In the genomic region with DNA sequence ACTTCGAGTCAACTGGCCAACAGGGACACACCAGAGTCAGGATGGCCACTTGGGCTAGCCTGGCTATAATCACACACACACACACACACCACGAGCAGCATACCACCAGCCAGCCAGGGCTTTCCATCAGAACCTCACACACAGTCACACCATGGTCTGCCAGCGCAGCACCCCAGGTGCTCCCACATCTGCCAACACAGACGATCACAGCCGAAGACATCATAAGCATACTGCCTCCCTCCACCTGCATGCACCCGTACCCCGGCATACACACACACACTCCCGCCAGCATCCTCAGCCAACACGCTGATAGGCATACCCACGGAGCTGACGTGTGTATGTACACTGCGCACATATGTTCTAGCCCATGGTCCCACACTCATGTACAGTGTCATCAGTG, we compare ENCODE assay signal across 24 mouse cellular contexts. TPM values are rescaled to one million over a fixed set of nuclear protein-coding genes. Genes with fewer than 3 reads are reported as not detected.
DNase-seq lines count a peak whose midpoint lies in the region; ATAC-seq and TF ChIP-seq lines count a peak whose summit lies in the region.
"Had no signal": no experiment of that assay in that cellular context is flagged by ENCODE, and none has a peak within 500 bp of the region (broad histone marks: within the 10 kb centered on the region; RNA-seq: fewer than 3 reads in every experiment).

No protein-coding gene starts in this region.

- TF ChIP-seq CTCF in intestine, postnatal 0 days (IDR thresholded peaks at IDR 0.05; ENCODE audit: low read depth), result no peak
- TF ChIP-seq CTCF in liver, embryonic 14.5 days (IDR thresholded peaks at IDR 0.05; ENCODE audit: low read depth), result no peak

- DNase-seq in heart, postnatal 36 days, result no peak
- DNase-seq in liver, embryonic 14.5 days (ENCODE audit: low read depth in 3 of 3, low spot score in 3 of 3), result no peak
- DNase-seq in thymus, postnatal 25 days, result peak; percentile 58
- DNase-seq in cerebellum, postnatal 4 days (ENCODE audit: low spot score in 2 of 2), result no peak
- DNase-seq: B cell, adult 2 months; cerebellum, adult 9-10 months; gastrocnemius, postnatal 25 days; kidney, adult 11 months; lung, postnatal 10 days had no signal

- H3K9me3 ChIP-seq in heart, embryonic 12.5 days (replicated peaks), result no peaks in the 10 kb centered on the region
- no peaks in the 10 kb centered on the region for H3K9me3 ChIP-seq in intestine, embryonic 16.5 days (ENCODE audit: control insufficient read depth, low read length)
- no peaks in the 10 kb centered on the region for H3K9me3 ChIP-seq in intestine, postnatal 0 days (ENCODE audit: control insufficient read depth)
- H3K9me3 ChIP-seq in liver, embryonic 14.5 days (ENCODE audit: control insufficient read depth, low read length), result no peaks in the 10 kb centered on the region

- ATAC-seq in heart, embryonic 12.5 days (ENCODE audit: insufficient number of reproducible peaks, low FRiP score), result no peak
- no peak for ATAC-seq in intestine, embryonic 16.5 days
- no peak for ATAC-seq in intestine, postnatal 0 days
- no peak for ATAC-seq in liver, embryonic 14.5 days (ENCODE audit: insufficient read depth)
- ATAC-seq: activated CD4-positive, CD25-positive, alpha-beta regulatory T cell, adult 4 months had no signal

- intact Hi-C loops in heart, postnatal 36 days (cut with DNase I), result no loop called here

- H3K4me2 ChIP-seq in heart, embryonic 12.5 days, result no peak overlapping the region
- 0 out of 2 replicates have a peak overlapping the region, but pooled peaks have one; percentile 16 for H3K4me2 ChIP-seq in intestine, embryonic 16.5 days (ENCODE audit: low read depth, low read length)
- no peak overlapping the region for H3K4me2 ChIP-seq in intestine, postnatal 0 days (replicated peaks; ENCODE audit: low read depth)
- no peak overlapping the region for H3K4me2 ChIP-seq in liver, embryonic 14.5 days (ENCODE audit: low read depth)

- no peak for TF ChIP-seq EP300 in liver, embryonic 14.5 days (IDR thresholded peaks at IDR 0.05; ENCODE audit: low read depth)

- no peaks in the 10 kb centered on the region for H3K36me3 ChIP-seq in heart, embryonic 12.5 days
- no peaks in the 10 kb centered on the region for H3K36me3 ChIP-seq in intestine, embryonic 16.5 days (ENCODE audit: control insufficient read depth, insufficient read depth, low read length)
- no peaks in the 10 kb centered on the region for H3K36me3 ChIP-seq in intestine, postnatal 0 days (ENCODE audit: control insufficient read depth, insufficient read depth)
- no peaks in the 10 kb centered on the region for H3K36me3 ChIP-seq in liver, embryonic 14.5 days (replicated peaks; ENCODE audit: control insufficient read depth, insufficient read depth, low read depth)

- peaks cover 78% of the 10 kb centered on the region for H3K4me1 ChIP-seq in heart, embryonic 12.5 days (replicated peaks)
- peaks cover 53% of the 10 kb centered on the region for H3K4me1 ChIP-seq in intestine, embryonic 16.5 days (ENCODE audit: control insufficient read depth, insufficient read depth, low read length)
- H3K4me1 ChIP-seq in intestine, postnatal 0 days (replicated peaks; ENCODE audit: control insufficient read depth, insufficient read depth, low read length), result peaks cover 10% of the 10 kb centered on the region; the same call in 1 of the 2 replicates
- peaks cover 70 to 74% of the 10 kb centered on the region in 2 experiments for H3K4me1 ChIP-seq in liver, embryonic 14.5 days (replicated peaks; ENCODE audit: control insufficient read depth in 2 of 2, insufficient read depth in 2 of 2, low read length in 1 of 2)

- peak overlapping the region; percentile 69 for H3K27ac ChIP-seq in heart, embryonic 12.5 days (ENCODE audit: poor library complexity, severe bottlenecking)
- H3K27ac ChIP-seq in intestine, embryonic 16.5 days (ENCODE audit: low read length), result no peak overlapping the region
- no peak overlapping the region for H3K27ac ChIP-seq in intestine, postnatal 0 days (ENCODE audit: low read depth, low read length)
- H3K27ac ChIP-seq in liver, embryonic 14.5 days, result 0 out of 2 replicates have a peak overlapping the region, but pooled peaks have one; percentile 1
- H3K27ac ChIP-seq: kidney, postnatal 0 days had no signal

- WGBS in heart, embryonic 12.5 days, result 84% methylated on average over 12 of the region's 12 CpGs
- 83% methylated on average over 12 of the region's 12 CpGs for WGBS in intestine, embryonic 16.5 days
- WGBS in intestine, postnatal 0 days, result 81% methylated on average over 12 of the region's 12 CpGs
- WGBS in liver, embryonic 14.5 days (ENCODE audit: insufficient replicate concordance), result 80% methylated on average over 12 of the region's 12 CpGs

- H3K9ac ChIP-seq in heart, embryonic 12.5 days, result no peak overlapping the region
- 0 out of 2 replicates have a peak overlapping the region, but pooled peaks have one; percentile 0 for H3K9ac ChIP-seq in intestine, embryonic 16.5 days (ENCODE audit: low read depth, low read length)
- no peak overlapping the region for H3K9ac ChIP-seq in intestine, postnatal 0 days (ENCODE audit: low read depth, low read length)
- no peak overlapping the region for H3K9ac ChIP-seq in liver, embryonic 14.5 days (replicated peaks)

- no peak overlapping the region for H3K4me3 ChIP-seq in heart, embryonic 12.5 days
- no peak overlapping the region for H3K4me3 ChIP-seq in intestine, embryonic 16.5 days (ENCODE audit: low read length)
- no peak overlapping the region for H3K4me3 ChIP-seq in intestine, postnatal 0 days (ENCODE audit: low read depth, low read length)
- H3K4me3 ChIP-seq in liver, embryonic 14.5 days (ENCODE audit: insufficient read depth in 1 of 2, low read depth in 2 of 2, low read length in 2 of 2), result no peak overlapping the region

- no peaks in the 10 kb centered on the region for H3K27me3 ChIP-seq in heart, embryonic 12.5 days (replicated peaks)
- H3K27me3 ChIP-seq in intestine, embryonic 16.5 days (replicated peaks; ENCODE audit: control insufficient read depth, insufficient read depth, low read length), result no peaks in the 10 kb centered on the region
- no peaks in the 10 kb centered on the region for H3K27me3 ChIP-seq in intestine, postnatal 0 days (replicated peaks; ENCODE audit: control insufficient read depth, insufficient read depth, low read length)
- no peaks in the 10 kb centered on the region for H3K27me3 ChIP-seq in liver, embryonic 14.5 days (ENCODE audit: control insufficient read depth, insufficient read depth, low read length)

RNA-seq across cellular contexts. Expression of a gene that starts 6.1 kb away (rescaled TPM):
- 14.9 and 15.2 TPM in 2 replicates for polyA plus RNA-seq in heart, embryonic 12.5 days (2016; fragmentation: Nextera tagmentation; extraction: Ambion mirVana)
- total RNA-seq in heart, postnatal 36 days (2021), result 1 to 10 TPM; 3.9 to 4.0 TPM
- polyA plus RNA-seq in intestine, embryonic 16.5 days (2015; fragmentation: Nextera tagmentation; extraction: Ambion mirVana), result 28.6 and 34.2 TPM in 2 replicates
- 21.9 and 25.2 TPM in 2 replicates for polyA plus RNA-seq in intestine, postnatal 0 days (2015; fragmentation: Nextera tagmentation; extraction: Ambion mirVana)
- polyA plus RNA-seq in liver, embryonic 14.5 days (2012; rRNA removed), result 5.7 and 6.0 TPM in 2 replicates
- 3.7 and 4.4 TPM in 2 replicates for polyA plus RNA-seq in liver, embryonic 14.5 days (2014; fragmentation: Nextera tagmentation; extraction: Ambion mirVana)

RNA-seq across cellular contexts. Expression of a gene that starts 31.1 kb away (rescaled TPM):
- not detected in 2 replicates for polyA plus RNA-seq in heart, embryonic 12.5 days (2016; fragmentation: Nextera tagmentation; extraction: Ambion mirVana)
- not detected for total RNA-seq in heart, postnatal 36 days (2021)
- not detected in 2 replicates for polyA plus RNA-seq in intestine, embryonic 16.5 days (2015; fragmentation: Nextera tagmentation; extraction: Ambion mirVana)
- not detected in 2 replicates for polyA plus RNA-seq in intestine, postnatal 0 days (2015; fragmentation: Nextera tagmentation; extraction: Ambion mirVana)
- not detected in 2 replicates for polyA plus RNA-seq in liver, embryonic 14.5 days (2012; rRNA removed)
- polyA plus RNA-seq in liver, embryonic 14.5 days (2014; fragmentation: Nextera tagmentation; extraction: Ambion mirVana), result not detected in 2 replicates
- total RNA-seq: adrenal gland, postnatal 14 days; gastrocnemius, postnatal 25 days; hematopoietic stem cell, adult 5-6 weeks; layer of hippocampus, adult 18-20 months; left cerebral cortex, postnatal 36 days; liver, adult 2 months; megakaryocyte-erythroid progenitor cell, adult 5-6 weeks had no signal
- polyA plus RNA-seq: activated CD4-positive, CD25-positive, alpha-beta regulatory T cell, adult 4 months; embryonic facial prominence, embryonic 14.5 days; forebrain, embryonic 11.5 days; kidney, postnatal 0 days; liver, adult 2 months; neural tube, embryonic 11.5 days; stomach, embryonic 16.5 days had no signal

Comparison
In these comparisons a context has a peak if more than half of its experiments do, and no peak if none do; other contexts are left out.
1. H3K27ac ChIP-seq: peak in heart, embryonic 12.5 days (single experiment) and liver, embryonic 14.5 days (single experiment); none in intestine, embryonic 16.5 days (single experiment) and intestine, postnatal 0 days (single experiment).